Mouse (Mus musculus) midbrain, embryonic 14.5 days (tissue): ENCODE results near the gene Etv1. TPM values are rescaled to one million over a fixed set of nuclear protein-coding genes. Genes with fewer than 3 reads are reported as not detected.
A peak's percentile ranks its signal among the peaks of the same experiment; 100 is the strongest.

ENCODE experiments used
- ATAC-seq: fragments of 200-750 bp; cut with Nextera tagmentation; 2 replicates; pipeline ENCODE4 v1.8.0; 2017; ENCODE audit warnings: moderate number of reproducible peaks, moderate library complexity; ENCODE audit not compliant: low FRiP score, low TSS enrichment
- DNase-seq: peaks from one replicate; pipeline ENCODE4 v3.0.0-alpha.2; 2015
- H3K27ac ChIP-seq: fragments of 300-500 bp; sonication (generic); replicated peaks from 2 replicates; pipeline ENCODE4 v1.5.1; 2014; ENCODE audit warnings: mild to moderate bottlenecking, low read depth, low read length, moderate library complexity
- H3K27me3 ChIP-seq: fragments of 300-500 bp; sonication (generic); 2 replicates; pipeline ENCODE4 v1.6.1; 2014; ENCODE audit warnings: low read length, control low read depth, mixed read lengths; ENCODE audit not compliant: control insufficient read depth, insufficient read depth
- H3K36me3 ChIP-seq: fragments of 300-500 bp; sonication (generic); 2 replicates; pipeline ENCODE4 v1.6.1; 2014; ENCODE audit warnings: low read length, control low read depth; ENCODE audit not compliant: control insufficient read depth, insufficient read depth
- H3K4me1 ChIP-seq: fragments of 300-500 bp; sonication (generic); 2 replicates; pipeline ENCODE4 v1.6.1; 2014; ENCODE audit warnings: mild to moderate bottlenecking, antibody characterized with exemption, low read length, control low read depth; ENCODE audit not compliant: control insufficient read depth, insufficient read depth
- H3K4me2 ChIP-seq: fragments of 300-500 bp; sonication (generic); 2 replicates; pipeline ENCODE4 v1.6.1; 2014; ENCODE audit warnings: mild to moderate bottlenecking, low read length, moderate library complexity
- H3K4me3 ChIP-seq: fragments of 300-500 bp; sonication (generic); replicated peaks from 2 replicates; pipeline ENCODE4 v1.5.1; 2014; ENCODE audit warnings: low read depth, low read length
- H3K9ac ChIP-seq: fragments of 300-500 bp; sonication (generic); replicated peaks from 2 replicates; pipeline ENCODE4 v1.6.1; 2014; ENCODE audit warnings: mild to moderate bottlenecking, low read length, moderate library complexity
- H3K9me3 ChIP-seq: fragments of 300-500 bp; sonication (generic); 2 replicates; pipeline ENCODE4 v1.6.1; 2016; ENCODE audit warnings: low read length, control low read depth, mixed read lengths; ENCODE audit not compliant: control insufficient read depth
- WGBS: fragments of 180-500 bp; shearing (Covaris S2); extraction: QIAGEN DNeasy Blood & Tissue Kit; methylation state at CpG from one replicate; pipeline ENCODE4 v1.1.7; 2014; 5-methylcytosine and 5-hydroxymethylcytosine counted together
- polyA plus RNA-seq: library from polyadenylated mRNA; unstranded; fragments of >200 nt; fragmentation: Nextera tagmentation; extraction: Ambion mirVana; gene quantifications from 2 replicates; pipeline ENCODE4 v1.2.1, GENCODE M21; 2014

The Etv1 gene
- polyA plus RNA-seq, 1 experiment from 2014 or later, result 21.8 TPM

- Histone ChIP-seq H3K4me1 (no peaks in the 10 kb centered on the region), H3K4me2 (no peak overlapping the region), H3K4me3 (no peak overlapping the region), H3K36me3 (no peaks in the 10 kb centered on the region), H3K27me3 (no peaks in the 10 kb centered on the region), H3K27ac (no peak overlapping the region), H3K9ac (no peak overlapping the region), H3K9me3 (no peaks in the 10 kb centered on the region)
- 61% methylated on average over 7 of the region's 7 CpGs for WGBS
- DNase-seq (no peak), ATAC-seq (no peak)
Observed at GRCm38 (mm10) chr12:38860168-38861115, 81.3 kb downstream of the Etv1 start.

- DNase-seq (no peak), ATAC-seq (no peak)
- H3K9me3 ChIP-seq, result no peaks in the 10 kb centered on the region
- H3K36me3 ChIP-seq, result no peaks in the 10 kb centered on the region
- no peaks in the 10 kb centered on the region for H3K27me3 ChIP-seq
- no peak overlapping the region for H3K4me2 ChIP-seq
- no peak overlapping the region for H3K4me3 ChIP-seq
- no peak overlapping the region for H3K9ac ChIP-seq
- no peak overlapping the region for H3K27ac ChIP-seq
- H3K4me1 ChIP-seq, result no peaks in the 10 kb centered on the region
- WGBS, result 89% methylated on average over 4 of the region's 4 CpGs
Observed at GRCm38 (mm10) chr12:38863395-38863794, 84.2 kb downstream of the Etv1 start.

GRCm38 (mm10) chr12:38863982-38864828 lies 85.0 kb downstream of the Etv1 start:
- 76% methylated on average over 3 of the region's 3 CpGs for WGBS
- Histone ChIP-seq H3K36me3 (no peaks in the 10 kb centered on the region), H3K4me1 (no peaks in the 10 kb centered on the region), H3K27ac (no peak overlapping the region), H3K4me3 (no peak overlapping the region), H3K4me2 (no peak overlapping the region), H3K27me3 (no peaks in the 10 kb centered on the region), H3K9ac (no peak overlapping the region), H3K9me3 (no peaks in the 10 kb centered on the region)
- ATAC-seq (no peak), DNase-seq (no peak)

- Histone ChIP-seq H3K9ac (no peak overlapping the region), H3K9me3 (no peaks in the 10 kb centered on the region), H3K4me3 (no peak overlapping the region), H3K4me2 (no peak overlapping the region), H3K36me3 (no peaks in the 10 kb centered on the region), H3K27me3 (no peaks in the 10 kb centered on the region), H3K27ac (no peak overlapping the region), H3K4me1 (no peaks in the 10 kb centered on the region)
- ATAC-seq, result no peak
- DNase-seq, result no peak
Observed at GRCm38 (mm10) chr12:38874470-38874995, 95.4 kb downstream of the Etv1 start.

- no peak overlapping the region for H3K4me2 ChIP-seq
- no peaks in the 10 kb centered on the region for H3K4me1 ChIP-seq
- WGBS, result 85% methylated on average over 3 of the region's 3 CpGs
- H3K4me3 ChIP-seq, result no peak overlapping the region
- DNase-seq, result no peak
- ATAC-seq, result no peak
- no peak overlapping the region for H3K27ac ChIP-seq
- no peaks in the 10 kb centered on the region for H3K9me3 ChIP-seq
- no peaks in the 10 kb centered on the region for H3K27me3 ChIP-seq
- no peaks in the 10 kb centered on the region for H3K36me3 ChIP-seq
- H3K9ac ChIP-seq, result no peak overlapping the region
Observed at GRCm38 (mm10) chr12:38904516-38904915, 125.3 kb downstream of the Etv1 start.

GRCm38 (mm10) chr12:38906314-38906713 lies 127.1 kb downstream of the Etv1 start:
- no peak for ATAC-seq
- DNase-seq, result no peak
- H3K9me3 ChIP-seq, result no peaks in the 10 kb centered on the region
- H3K9ac ChIP-seq, result no peak overlapping the region
- 92% methylated on average over 6 of the region's 6 CpGs for WGBS
- H3K4me1 ChIP-seq, result no peaks in the 10 kb centered on the region
- no peak overlapping the region for H3K4me3 ChIP-seq
- no peak overlapping the region for H3K27ac ChIP-seq
- H3K27me3 ChIP-seq, result no peaks in the 10 kb centered on the region
- no peak overlapping the region for H3K4me2 ChIP-seq
- no peaks in the 10 kb centered on the region for H3K36me3 ChIP-seq

- no peaks in the 10 kb centered on the region for H3K27me3 ChIP-seq
- peak; percentile 12 for DNase-seq
- H3K27ac ChIP-seq, result no peak overlapping the region
- no peak overlapping the region for H3K4me2 ChIP-seq
- no peaks in the 10 kb centered on the region for H3K4me1 ChIP-seq
- no peak overlapping the region for H3K4me3 ChIP-seq
- no peaks in the 10 kb centered on the region for H3K9me3 ChIP-seq
- no peak for ATAC-seq
- H3K36me3 ChIP-seq, result no peaks in the 10 kb centered on the region
- WGBS, result 70% methylated on average over 9 of the region's 9 CpGs
- no peak overlapping the region for H3K9ac ChIP-seq
Observed at GRCm38 (mm10) chr12:38906812-38907211, 127.6 kb downstream of the Etv1 start.

GRCm38 (mm10) chr12:38908947-38909346 lies 129.8 kb downstream of the Etv1 start:
- H3K36me3 ChIP-seq, result no peaks in the 10 kb centered on the region
- H3K9ac ChIP-seq, result no peak overlapping the region
- no peaks in the 10 kb centered on the region for H3K4me1 ChIP-seq
- DNase-seq (no peak), ATAC-seq (no peak)
- H3K9me3 ChIP-seq, result no peaks in the 10 kb centered on the region
- H3K4me3 ChIP-seq, result no peak overlapping the region
- 84% methylated on average over 3 of the region's 3 CpGs for WGBS
- H3K27ac ChIP-seq, result no peak overlapping the region
- no peak overlapping the region for H3K4me2 ChIP-seq
- no peaks in the 10 kb centered on the region for H3K27me3 ChIP-seq
